Mouse (Mus musculus) lung, adult 2 months (tissue): ENCODE data around the gene Limd1.
A peak's percentile ranks its signal among the peaks of the same experiment; 100 is the strongest.

ENCODE experiments used
- CTCF ChIP-seq: fragments of 200-500 bp; IDR thresholded peaks from 2 replicates; pipeline ENCODE4 v1.5.1; 2011; ENCODE audit warnings: mild to moderate bottlenecking, low read length, control low read depth; ENCODE audit not compliant: insufficient read depth
- POLR2A ChIP-seq: fragments of 200-500 bp; IDR thresholded peaks from 2 replicates; pipeline ENCODE4 v1.6.1; 2011; ENCODE audit warnings: low read depth, mild to moderate bottlenecking, control low read depth, low read length, borderline replicate concordance; ENCODE audit errors: extremely low read depth

- TF ChIP-seq POLR2A (no peak), CTCF (peak; percentile 29; the same call in 1 of the 2 replicates)
Measured at GRCm38 (mm10) chr9:123525095-123525494, 46.6 kb downstream of the Limd1 start.
